Mouse (Mus musculus): ENCODE results near the gene Rmnd5b. TPM values are rescaled to one million over a fixed set of nuclear protein-coding genes. Genes with fewer than 3 reads are reported as not detected.
"Not testable (repeated sequence)": the region's sequence is repeated elsewhere in the genome, so short reads cannot be mapped to it uniquely, and the experiment has no call there.

Rmnd5b gene
- polyA plus RNA-seq, 1 experiment, result 46.6 TPM

GRCm38 (mm10) chr11:51673291-51673690 is 37.6 kb upstream of the Rmnd5b start:
- Histone ChIP-seq H3K4me3 (ENCODE audit: insufficient read depth, low read depth, low read length) (no peak overlapping the region), H3K27me3 (replicated peaks; ENCODE audit: control insufficient read depth, insufficient read depth, low read length) (no peaks in the 10 kb centered on the region), H3K27ac (ENCODE audit: insufficient read depth, low read depth, low read length) (no peak overlapping the region; the same call in 1 of the 2 replicates), H3K4me1 (ENCODE audit: control insufficient read depth, insufficient read depth, low read length) (no peaks in the 10 kb centered on the region), H3K36me3 (ENCODE audit: control insufficient read depth, insufficient read depth, low read length) (no peaks in the 10 kb centered on the region)
- DNase-seq, result peak; percentile 56
- 53% methylated on average over 9 of the region's 9 CpGs for WGBS
- TF ChIP-seq POLR2A (IDR thresholded peaks at IDR 0.05; ENCODE audit: low read depth, low read length) (no peak), CTCF (conservative IDR thresholded peaks at IDR 0.05; ENCODE audit: insufficient read depth, insufficient read length, low read depth, low read length) (no peak)

DNA sequence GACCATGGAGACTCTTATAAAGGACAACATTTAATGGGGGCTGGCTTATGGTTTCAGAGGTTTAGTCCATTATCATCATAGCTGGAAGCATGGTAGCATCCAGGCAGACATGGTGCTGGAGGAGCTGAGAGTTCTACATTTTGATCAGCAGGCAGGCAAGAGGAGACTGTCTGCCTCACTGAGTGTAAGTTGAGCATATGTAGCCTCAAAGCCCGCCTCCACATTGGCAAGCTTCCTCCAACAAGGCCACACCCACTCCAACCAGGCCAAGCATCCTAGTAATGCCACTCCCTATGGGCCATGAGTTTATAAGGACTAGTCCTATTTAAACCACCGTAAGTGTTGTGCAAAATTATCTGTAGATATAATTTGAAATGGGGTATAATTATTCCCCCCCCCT is 35.7 kb upstream of the Rmnd5b start:
- no peak overlapping the region for H3K27ac ChIP-seq (ENCODE audit: insufficient read depth, low read depth, low read length)
- TF ChIP-seq CTCF (conservative IDR thresholded peaks at IDR 0.05; ENCODE audit: insufficient read depth, insufficient read length, low read depth, low read length) (no peak), POLR2A (IDR thresholded peaks at IDR 0.05; ENCODE audit: low read depth, low read length) (no peak)
- H3K27me3 ChIP-seq (replicated peaks; ENCODE audit: control insufficient read depth, insufficient read depth, low read length), result no peaks in the 10 kb centered on the region
- no peaks in the 10 kb centered on the region for H3K36me3 ChIP-seq (ENCODE audit: control insufficient read depth, insufficient read depth, low read length)
- no peak overlapping the region for H3K4me3 ChIP-seq (ENCODE audit: insufficient read depth, low read depth, low read length)
- DNase-seq, result no peak
- 85% methylated on average over 2 of the region's 2 CpGs for WGBS
- H3K4me1 ChIP-seq (ENCODE audit: control insufficient read depth, insufficient read depth, low read length), result no peaks in the 10 kb centered on the region

DNA sequence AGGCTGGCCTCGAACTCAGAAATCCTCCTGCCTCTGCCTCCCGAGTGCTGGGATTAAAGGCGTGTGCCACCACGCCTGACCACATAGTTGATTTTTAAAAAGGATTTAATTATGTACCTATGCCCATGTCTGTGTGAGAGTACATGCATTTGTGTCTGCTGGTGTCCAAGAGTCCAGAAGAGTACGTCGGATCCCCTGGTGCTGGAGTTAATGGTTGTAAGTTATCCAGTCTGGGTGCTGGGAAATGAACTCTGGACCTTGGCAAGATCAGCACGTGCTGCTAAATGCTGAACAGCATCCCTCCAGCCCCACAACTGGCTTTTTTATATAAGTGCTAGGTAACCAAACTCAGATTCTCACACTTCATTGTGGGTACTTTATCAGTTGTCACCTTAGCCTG is 35.1 kb upstream of the Rmnd5b start:
- WGBS, result 65% methylated on average over 7 of the region's 7 CpGs
- Histone ChIP-seq H3K27me3 (replicated peaks; ENCODE audit: control insufficient read depth, insufficient read depth, low read length) (no peaks in the 10 kb centered on the region), H3K36me3 (ENCODE audit: control insufficient read depth, insufficient read depth, low read length) (no peaks in the 10 kb centered on the region), H3K4me3 (ENCODE audit: insufficient read depth, low read depth, low read length) (no peak overlapping the region), H3K27ac (ENCODE audit: insufficient read depth, low read depth, low read length) (0 out of 2 replicates have a peak overlapping the region, but pooled peaks have one; percentile 46), H3K4me1 (ENCODE audit: control insufficient read depth, insufficient read depth, low read length) (no peaks in the 10 kb centered on the region)
- DNase-seq, result peak; percentile 71
- TF ChIP-seq POLR2A (IDR thresholded peaks at IDR 0.05; ENCODE audit: low read depth, low read length), result no peak
- TF ChIP-seq CTCF (conservative IDR thresholded peaks at IDR 0.05; ENCODE audit: insufficient read depth, insufficient read length, low read depth, low read length), result no peak

GRCm38 (mm10) chr11:51664747-51665146 is 29.1 kb upstream of the Rmnd5b start:
- not testable (repeated sequence) for DNase-seq; H3K27ac ChIP-seq (ENCODE audit: insufficient read depth, low read depth, low read length)

GRCm38 (mm10) chr11:51662632-51663031 is 26.9 kb upstream of the Rmnd5b start:
- WGBS, result 67% methylated on average over 7 of the region's 7 CpGs
- no peak for DNase-seq
- no peak for TF ChIP-seq POLR2A (IDR thresholded peaks at IDR 0.05; ENCODE audit: low read depth, low read length)
- no peak overlapping the region for H3K27ac ChIP-seq (ENCODE audit: insufficient read depth, low read depth, low read length)
- no peak overlapping the region for H3K4me3 ChIP-seq (ENCODE audit: insufficient read depth, low read depth, low read length)
- H3K36me3 ChIP-seq (ENCODE audit: control insufficient read depth, insufficient read depth, low read length), result no peaks in the 10 kb centered on the region
- peaks cover 17% of the 10 kb centered on the region for H3K4me1 ChIP-seq (ENCODE audit: control insufficient read depth, insufficient read depth, low read length)
- no peaks in the 10 kb centered on the region for H3K27me3 ChIP-seq (replicated peaks; ENCODE audit: control insufficient read depth, insufficient read depth, low read length)

More at GRCm38 (mm10) chr11:51664747-51665146, 29.1 kb upstream of the Rmnd5b start:
- not testable (repeated sequence) for H3K4me3 ChIP-seq (ENCODE audit: insufficient read depth, low read depth, low read length); H3K36me3 ChIP-seq (ENCODE audit: control insufficient read depth, insufficient read depth, low read length); H3K27me3 ChIP-seq (replicated peaks; ENCODE audit: control insufficient read depth, insufficient read depth, low read length); H3K4me1 ChIP-seq (ENCODE audit: control insufficient read depth, insufficient read depth, low read length)
- 96% methylated on average over 7 of the region's 7 CpGs for WGBS

- TF ChIP-seq POLR2A (IDR thresholded peaks at IDR 0.05; ENCODE audit: low read depth, low read length) (no peak), CTCF (conservative IDR thresholded peaks at IDR 0.05; ENCODE audit: insufficient read depth, insufficient read length, low read depth, low read length) (no peak)
- peaks cover 22% of the 10 kb centered on the region for H3K4me1 ChIP-seq (ENCODE audit: control insufficient read depth, insufficient read depth, low read length)
Observed at GRCm38 (mm10) chr11:51661867-51662365, 26.2 kb upstream of the Rmnd5b start.

DNA sequence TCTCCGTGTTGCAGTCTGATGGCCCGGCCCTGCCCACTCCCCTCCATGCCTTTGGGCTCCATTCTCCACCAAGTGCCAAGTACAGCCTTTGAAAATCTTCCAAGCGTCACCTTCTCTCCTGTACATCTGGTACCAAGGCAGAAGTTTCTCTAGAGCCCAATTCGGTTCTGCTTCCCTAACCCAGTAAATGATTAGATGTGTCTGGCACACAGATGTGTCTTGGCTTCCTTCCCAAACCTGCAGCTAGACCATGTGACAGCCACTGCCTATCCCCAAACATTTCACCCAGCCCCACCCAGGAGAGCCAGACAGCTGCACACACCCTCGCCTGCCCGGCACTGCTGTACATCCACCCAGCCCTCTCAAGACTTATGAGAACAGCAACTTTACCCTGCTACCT is 23.0 kb upstream of the Rmnd5b start:
- peaks cover 28% of the 10 kb centered on the region for H3K4me1 ChIP-seq (ENCODE audit: control insufficient read depth, insufficient read depth, low read length)
- peak; percentile 97 for DNase-seq
- peak overlapping the region; percentile 86 for H3K27ac ChIP-seq (ENCODE audit: insufficient read depth, low read depth, low read length)
- H3K4me3 ChIP-seq (ENCODE audit: insufficient read depth, low read depth, low read length), result no peak overlapping the region
- no peak for TF ChIP-seq CTCF (conservative IDR thresholded peaks at IDR 0.05; ENCODE audit: insufficient read depth, insufficient read length, low read depth, low read length)
- TF ChIP-seq POLR2A (IDR thresholded peaks at IDR 0.05; ENCODE audit: low read depth, low read length), result no peak
- WGBS, result 8% methylated on average over 6 of the region's 6 CpGs
- no peaks in the 10 kb centered on the region for H3K36me3 ChIP-seq (ENCODE audit: control insufficient read depth, insufficient read depth, low read length)
- H3K27me3 ChIP-seq (replicated peaks; ENCODE audit: control insufficient read depth, insufficient read depth, low read length), result no peaks in the 10 kb centered on the region

More at GRCm38 (mm10) chr11:51661867-51662365, 26.2 kb upstream of the Rmnd5b start:
- Histone ChIP-seq H3K27me3 (replicated peaks; ENCODE audit: control insufficient read depth, insufficient read depth, low read length) (no peaks in the 10 kb centered on the region), H3K4me3 (ENCODE audit: insufficient read depth, low read depth, low read length) (no peak overlapping the region), H3K36me3 (ENCODE audit: control insufficient read depth, insufficient read depth, low read length) (no peaks in the 10 kb centered on the region), H3K27ac (ENCODE audit: insufficient read depth, low read depth, low read length) (no peak overlapping the region)
- peak; percentile 60 for DNase-seq
- WGBS, result 64% methylated on average over 16 of the region's 16 CpGs

GRCm38 (mm10) chr11:51658291-51658690 is 22.6 kb upstream of the Rmnd5b start:
- TF ChIP-seq POLR2A (IDR thresholded peaks at IDR 0.05; ENCODE audit: low read depth, low read length) (no peak), CTCF (conservative IDR thresholded peaks at IDR 0.05; ENCODE audit: insufficient read depth, insufficient read length, low read depth, low read length) (no peak)
- Histone ChIP-seq H3K27ac (ENCODE audit: insufficient read depth, low read depth, low read length) (peak overlapping the region; percentile 79), H3K36me3 (ENCODE audit: control insufficient read depth, insufficient read depth, low read length) (no peaks in the 10 kb centered on the region), H3K27me3 (replicated peaks; ENCODE audit: control insufficient read depth, insufficient read depth, low read length) (no peaks in the 10 kb centered on the region), H3K4me1 (ENCODE audit: control insufficient read depth, insufficient read depth, low read length) (peaks cover 28% of the 10 kb centered on the region), H3K4me3 (ENCODE audit: insufficient read depth, low read depth, low read length) (no peak overlapping the region)
- 12% methylated on average over 7 of the region's 7 CpGs for WGBS
- DNase-seq, result no peak

Measured in kidney, adult 2 months (tissue).